Mouse (Mus musculus) kidney, embryonic 16.5 days (tissue): ENCODE measurements around the gene Grin3a. TPM values are rescaled to one million over a fixed set of nuclear protein-coding genes. Genes with fewer than 3 reads are reported as not detected.
A peak's percentile ranks its signal among the peaks of the same experiment; 100 is the strongest.

Source experiments
- ATAC-seq: fragments of 200-750 bp; cut with Nextera tagmentation; 2 replicates; pipeline ENCODE4 v1.8.0; 2017; ENCODE audit warnings: moderate TSS enrichment; ENCODE audit not compliant: low FRiP score, low TSS enrichment
- H3K27ac ChIP-seq: fragments of 300-500 bp; sonication (generic); 2 replicates; pipeline ENCODE4 v1.5.1; 2014; ENCODE audit warnings: low read length
- H3K27me3 ChIP-seq: fragments of 300-500 bp; sonication (generic); 2 replicates; pipeline ENCODE4 v1.6.1; 2014; ENCODE audit warnings: low read length, control low read depth, mixed read lengths; ENCODE audit not compliant: insufficient read depth
- H3K36me3 ChIP-seq: fragments of 300-500 bp; sonication (generic); 2 replicates; pipeline ENCODE4 v1.6.1; 2014; ENCODE audit warnings: low read length, control low read depth, mixed read lengths; ENCODE audit not compliant: insufficient read depth
- H3K4me1 ChIP-seq: fragments of 300-500 bp; sonication (generic); 2 replicates; pipeline ENCODE4 v1.6.1; 2014; ENCODE audit warnings: low read length, control low read depth, mixed read lengths; ENCODE audit not compliant: insufficient read depth
- H3K4me2 ChIP-seq: fragments of 300-500 bp; sonication (generic); replicated peaks from 2 replicates; pipeline ENCODE4 v1.6.1; 2014; ENCODE audit warnings: low read depth, low read length
- H3K4me3 ChIP-seq: fragments of 300-500 bp; sonication (generic); 2 replicates; pipeline ENCODE4 v1.5.1; 2014; ENCODE audit warnings: mild to moderate bottlenecking, low read length
- H3K9ac ChIP-seq: fragments of 300-500 bp; sonication (generic); replicated peaks from 2 replicates; pipeline ENCODE4 v1.6.1; 2014; ENCODE audit warnings: low read length
- H3K9me3 ChIP-seq: fragments of 300-500 bp; sonication (generic); 2 replicates; pipeline ENCODE4 v1.6.1; 2016; ENCODE audit warnings: low read length, control low read depth
- WGBS: fragments of 180-500 bp; shearing (Covaris S2); extraction: QIAGEN DNeasy Blood & Tissue Kit; methylation state at CpG from one replicate; pipeline ENCODE4 v1.1.7; 2014; 5-methylcytosine and 5-hydroxymethylcytosine counted together
- polyA plus RNA-seq: library from polyadenylated mRNA; unstranded; fragments of >200 nt; fragmentation: Nextera tagmentation; extraction: Ambion mirVana; gene quantifications from 2 replicates; pipeline ENCODE4 v1.2.1, GENCODE M21; 2015

The Grin3a gene
- 0.64 and 0.86 TPM in 2 replicates for polyA plus RNA-seq

DNA sequence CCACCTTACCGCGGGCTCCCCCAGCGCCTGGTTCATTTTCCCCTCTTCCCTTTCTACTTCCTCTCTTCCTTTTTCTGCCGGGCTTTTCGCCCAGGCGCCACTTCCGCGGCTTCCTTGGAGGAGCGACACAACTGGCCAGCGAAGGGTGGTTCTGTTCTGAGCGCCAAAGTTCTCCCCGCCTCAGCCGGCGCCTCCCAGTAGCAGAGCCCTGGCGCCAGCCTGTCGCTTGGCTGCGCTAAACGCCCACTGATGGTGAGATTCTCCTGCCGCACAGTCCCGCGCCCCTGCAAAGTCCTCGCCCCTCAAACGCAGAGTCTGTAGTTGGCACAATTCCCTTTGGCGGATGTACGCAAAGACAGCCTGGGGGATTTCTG, at the start of gene Grin3a:
TSS of gene Grin3a (minus strand) at position 133 of the 374 bp plus-strand sequence.
- Histone ChIP-seq H3K9ac (peak within 1 kb of the TSS; percentile 50), H3K36me3 (no peaks in the 10 kb centered on the region), H3K9me3 (no peaks in the 10 kb centered on the region), H3K27ac (no peak within 1 kb of the TSS), H3K4me1 (peaks cover 12% of the 10 kb centered on the region; the same call in 1 of the 2 replicates), H3K4me2 (peak within 1 kb of the TSS; percentile 93), H3K27me3 (peaks cover 35% of the 10 kb centered on the region), H3K4me3 (peak within 1 kb of the TSS; percentile 57)
- peak; percentile 93 for ATAC-seq
- 0% methylated on average over 25 of the region's 25 CpGs for WGBS

GRCm38 (mm10) chr4:49891835-49892301, 46.3 kb upstream of the Grin3a start:
- Histone ChIP-seq H3K4me2 (no peak overlapping the region), H3K36me3 (no peaks in the 10 kb centered on the region), H3K27me3 (no peaks in the 10 kb centered on the region), H3K4me3 (no peak overlapping the region), H3K9me3 (no peaks in the 10 kb centered on the region), H3K9ac (no peak overlapping the region), H3K4me1 (no peaks in the 10 kb centered on the region), H3K27ac (no peak overlapping the region)
- peak; percentile 54; the same call in 1 of the 2 replicates for ATAC-seq
- 23% methylated on average over 4 of the region's 4 CpGs for WGBS

DNA sequence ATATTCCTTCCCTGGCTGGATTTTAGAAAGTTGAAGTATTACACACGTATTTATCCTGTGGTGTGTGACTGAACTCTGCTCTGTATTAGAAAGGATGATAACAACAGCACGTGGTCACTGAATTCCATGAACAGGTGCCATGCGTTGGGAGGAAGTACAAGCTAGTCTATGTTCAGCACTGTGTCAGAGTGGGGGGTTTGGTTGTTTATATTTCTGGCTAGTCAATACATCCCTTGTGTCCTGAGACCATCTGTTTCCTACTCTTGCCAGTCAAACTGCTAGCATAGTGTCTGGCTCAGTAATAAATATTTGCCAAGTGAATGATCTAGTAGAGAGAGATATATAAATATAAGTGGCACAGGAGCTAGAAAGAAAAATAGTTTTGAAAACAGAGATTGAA, 31.5 kb upstream of the Grin3a start:
- Histone ChIP-seq H3K27me3 (no peaks in the 10 kb centered on the region), H3K9ac (no peak overlapping the region), H3K4me2 (no peak overlapping the region), H3K4me1 (no peaks in the 10 kb centered on the region), H3K4me3 (no peak overlapping the region), H3K9me3 (no peaks in the 10 kb centered on the region), H3K27ac (no peak overlapping the region), H3K36me3 (no peaks in the 10 kb centered on the region)
- WGBS, result 56% methylated on average over 3 of the region's 3 CpGs
- no peak for ATAC-seq

- Histone ChIP-seq H3K9ac (no peak overlapping the region), H3K27me3 (no peaks in the 10 kb centered on the region), H3K4me1 (no peaks in the 10 kb centered on the region), H3K27ac (no peak overlapping the region), H3K36me3 (no peaks in the 10 kb centered on the region), H3K4me3 (no peak overlapping the region), H3K4me2 (no peak overlapping the region), H3K9me3 (no peaks in the 10 kb centered on the region)
- 91% methylated on average over 2 of the region's 2 CpGs for whole genome bisulfite sequencing
- ATAC-seq, result no peak
These were observed 15.1 kb upstream of the Grin3a start for GRCm38 (mm10) chr4:49860611-49861010.

GRCm38 (mm10) chr4:49844828-49845611, 524 bp downstream of the Grin3a start:
- Histone ChIP-seq H3K4me2 (peak overlapping the region; percentile 93), H3K9ac (peak overlapping the region; percentile 50; the same call in 1 of the 2 replicates), H3K27ac (no peak overlapping the region), H3K4me1 (peaks cover 12% of the 10 kb centered on the region; the same call in 1 of the 2 replicates), H3K36me3 (no peaks in the 10 kb centered on the region), H3K9me3 (no peaks in the 10 kb centered on the region), H3K4me3 (peak overlapping the region; percentile 57), H3K27me3 (peaks cover 35% of the 10 kb centered on the region)
- WGBS, result 1% methylated on average over 58 of the region's 63 CpGs
- ATAC-seq, result peak; percentile 67

- H3K9me3 ChIP-seq, result no peaks in the 10 kb centered on the region
- ATAC-seq, result peak; percentile 39
- no peaks in the 10 kb centered on the region for H3K36me3 ChIP-seq
- peaks cover 35% of the 10 kb centered on the region for H3K27me3 ChIP-seq
- H3K27ac ChIP-seq, result no peak overlapping the region
- peak overlapping the region; percentile 57 for H3K4me3 ChIP-seq
- WGBS, result 2% methylated on average over 29 of the region's 33 CpGs
- peaks cover 12% of the 10 kb centered on the region; the same call in 1 of the 2 replicates for H3K4me1 ChIP-seq
- H3K4me2 ChIP-seq, result peak overlapping the region; percentile 93
- no peak overlapping the region for H3K9ac ChIP-seq
These were observed 1.2 kb downstream of the Grin3a start for GRCm38 (mm10) chr4:49844274-49844827.

DNA sequence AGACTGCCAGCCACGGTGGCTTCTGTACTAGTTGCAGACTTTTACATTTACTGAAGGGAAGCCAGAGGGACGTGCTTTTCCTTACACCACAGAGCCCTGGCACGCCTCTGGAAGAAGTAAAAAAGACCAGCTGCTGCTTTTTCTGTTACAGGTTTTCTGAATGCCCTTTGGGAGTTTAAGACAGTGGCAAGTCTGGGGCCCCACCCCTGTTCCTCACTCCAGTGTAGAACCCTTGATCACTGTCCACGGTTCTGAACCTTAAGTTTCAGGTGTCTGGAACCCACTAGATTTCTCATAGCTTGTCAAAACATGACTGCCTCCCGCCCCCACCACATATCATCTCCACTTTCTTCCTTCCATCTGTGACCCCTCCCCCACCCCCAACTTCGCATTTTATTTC, 1.8 kb downstream of the Grin3a start:
- Histone ChIP-seq H3K4me2 (no peak overlapping the region), H3K4me3 (no peak overlapping the region), H3K4me1 (peaks cover 12% of the 10 kb centered on the region; the same call in 1 of the 2 replicates), H3K36me3 (no peaks in the 10 kb centered on the region), H3K9me3 (no peaks in the 10 kb centered on the region), H3K27ac (no peak overlapping the region), H3K27me3 (peaks cover 35% of the 10 kb centered on the region), H3K9ac (no peak overlapping the region)
- peak; percentile 54; the same call in 1 of the 2 replicates for ATAC-seq
- 16% methylated on average over 6 of the region's 6 CpGs for WGBS

DNA sequence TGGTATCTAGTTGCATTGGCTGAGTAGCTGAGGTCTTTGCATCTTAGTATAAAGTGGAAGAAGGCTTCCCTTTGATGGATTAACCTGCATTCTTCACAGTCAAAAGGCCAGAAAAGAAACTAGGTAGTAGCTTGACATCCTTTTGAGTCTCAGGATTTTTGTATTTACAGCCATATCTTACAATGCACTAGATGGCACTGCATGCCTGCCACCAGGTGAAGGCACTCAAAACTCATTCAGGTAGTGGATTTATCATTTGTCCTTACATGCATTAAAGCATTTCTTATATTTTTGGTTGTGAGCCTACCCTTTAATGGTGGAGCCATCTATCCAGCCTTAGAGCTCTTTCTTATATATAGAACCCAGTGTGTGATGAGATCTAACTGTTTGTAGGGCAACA, 13.5 kb downstream of the Grin3a start:
- Histone ChIP-seq H3K4me3 (no peak overlapping the region), H3K36me3 (no peaks in the 10 kb centered on the region), H3K4me1 (no peaks in the 10 kb centered on the region), H3K9me3 (no peaks in the 10 kb centered on the region), H3K27me3 (no peaks in the 10 kb centered on the region), H3K27ac (no peak overlapping the region), H3K9ac (no peak overlapping the region), H3K4me2 (no peak overlapping the region)
- ATAC-seq, result no peak

DNA sequence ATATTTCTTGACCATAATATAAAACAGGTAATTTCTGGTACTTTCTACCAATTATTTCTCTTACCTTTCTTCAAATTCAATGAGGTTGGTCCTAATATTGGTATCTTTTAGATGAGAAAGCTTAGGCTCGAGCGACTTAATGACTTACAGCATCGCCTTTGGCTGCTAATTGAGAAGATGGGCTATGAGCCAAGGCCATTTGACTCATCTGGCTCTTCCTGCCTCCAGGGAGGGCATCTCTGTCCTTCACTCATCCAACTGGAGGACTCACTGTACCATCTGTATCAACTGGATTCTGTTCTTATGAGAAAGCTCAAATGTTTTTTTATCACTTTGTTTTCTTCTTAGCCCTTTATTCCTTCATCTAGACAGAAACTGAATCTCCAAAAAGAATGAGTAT, 31.7 kb downstream of the Grin3a start:
- ATAC-seq, result no peak
- Histone ChIP-seq H3K4me2 (no peak overlapping the region), H3K36me3 (no peaks in the 10 kb centered on the region), H3K4me3 (no peak overlapping the region), H3K27ac (no peak overlapping the region), H3K27me3 (no peaks in the 10 kb centered on the region), H3K4me1 (no peaks in the 10 kb centered on the region), H3K9ac (no peak overlapping the region), H3K9me3 (no peaks in the 10 kb centered on the region)
- WGBS, result 90% methylated on average over 3 of the region's 3 CpGs

GRCm38 (mm10) chr4:49806791-49807190, 38.8 kb downstream of the Grin3a start:
- no peak for ATAC-seq
- H3K9ac ChIP-seq, result no peak overlapping the region
- no peaks in the 10 kb centered on the region for H3K36me3 ChIP-seq
- no peaks in the 10 kb centered on the region for H3K27me3 ChIP-seq
- H3K27ac ChIP-seq, result no peak overlapping the region
- H3K4me3 ChIP-seq, result no peak overlapping the region
- no peaks in the 10 kb centered on the region for H3K4me1 ChIP-seq
- no peaks in the 10 kb centered on the region for H3K9me3 ChIP-seq
- no peak overlapping the region for H3K4me2 ChIP-seq
